Mouse (Mus musculus) stomach, embryonic 14.5 days (tissue): ENCODE data around the gene Prrg2. TPM values are rescaled to one million over a fixed set of nuclear protein-coding genes. Genes with fewer than 3 reads are reported as not detected.

Source experiments
- ATAC-seq: fragments of 200-750 bp; cut with Nextera tagmentation; 2 replicates; pipeline ENCODE4 v1.8.0; 2017; ENCODE audit warnings: low read depth, moderate TSS enrichment; ENCODE audit not compliant: insufficient number of reproducible peaks, insufficient read depth, low FRiP score
- H3K27ac ChIP-seq: fragments of 300-500 bp; sonication (generic); 2 replicates; pipeline ENCODE4 v1.5.1; 2014; ENCODE audit warnings: mild to moderate bottlenecking, low read length, moderate library complexity, mixed read lengths
- H3K27me3 ChIP-seq: fragments of 300-500 bp; sonication (generic); 2 replicates; pipeline ENCODE4 v1.6.1; 2014; ENCODE audit warnings: low read length, control low read depth, mixed read lengths; ENCODE audit not compliant: control insufficient read depth, insufficient read depth
- H3K36me3 ChIP-seq: fragments of 300-500 bp; sonication (generic); 2 replicates; pipeline ENCODE4 v1.6.1; 2014; ENCODE audit warnings: mild to moderate bottlenecking, control low read depth, low read length, moderate library complexity, mixed read lengths; ENCODE audit not compliant: control insufficient read depth, insufficient read depth
- H3K4me1 ChIP-seq: fragments of 300-500 bp; sonication (generic); 2 replicates; pipeline ENCODE4 v1.6.1; 2014; ENCODE audit warnings: low read length, control low read depth, mixed read lengths; ENCODE audit not compliant: control insufficient read depth, insufficient read depth
- H3K4me2 ChIP-seq: fragments of 300-500 bp; sonication (generic); replicated peaks from 2 replicates; pipeline ENCODE4 v1.6.1; 2014; ENCODE audit warnings: low read depth, low read length, control low read depth
- H3K4me3 ChIP-seq: fragments of 300-500 bp; sonication (generic); 2 replicates; pipeline ENCODE4 v1.5.1; 2014; ENCODE audit warnings: low read depth, low read length, control low read depth
- H3K9ac ChIP-seq: fragments of 300-500 bp; sonication (generic); replicated peaks from 2 replicates; pipeline ENCODE4 v1.6.1; 2014; ENCODE audit warnings: low read depth, mild to moderate bottlenecking, control low read depth, low read length, moderate library complexity, mixed read lengths
- H3K9me3 ChIP-seq: fragments of 300-500 bp; sonication (generic); 2 replicates; pipeline ENCODE4 v1.6.1; 2016; ENCODE audit warnings: low read depth, low read length, control low read depth; ENCODE audit not compliant: control insufficient read depth
- WGBS: fragments of 180-500 bp; shearing (Covaris S2); extraction: QIAGEN DNeasy Blood & Tissue Kit; methylation state at CpG from one replicate; pipeline ENCODE4 v1.1.7; 2014; 5-methylcytosine and 5-hydroxymethylcytosine counted together
- polyA plus RNA-seq: library from polyadenylated mRNA; unstranded; fragments of >200 nt; fragmentation: Nextera tagmentation; extraction: Ambion mirVana; gene quantifications from 2 replicates; pipeline ENCODE4 v1.2.1, GENCODE M21; 2014

The Prrg2 gene
- polyA plus RNA-seq, 1 experiment from 2014 or later: 20.7 TPM

DNA sequence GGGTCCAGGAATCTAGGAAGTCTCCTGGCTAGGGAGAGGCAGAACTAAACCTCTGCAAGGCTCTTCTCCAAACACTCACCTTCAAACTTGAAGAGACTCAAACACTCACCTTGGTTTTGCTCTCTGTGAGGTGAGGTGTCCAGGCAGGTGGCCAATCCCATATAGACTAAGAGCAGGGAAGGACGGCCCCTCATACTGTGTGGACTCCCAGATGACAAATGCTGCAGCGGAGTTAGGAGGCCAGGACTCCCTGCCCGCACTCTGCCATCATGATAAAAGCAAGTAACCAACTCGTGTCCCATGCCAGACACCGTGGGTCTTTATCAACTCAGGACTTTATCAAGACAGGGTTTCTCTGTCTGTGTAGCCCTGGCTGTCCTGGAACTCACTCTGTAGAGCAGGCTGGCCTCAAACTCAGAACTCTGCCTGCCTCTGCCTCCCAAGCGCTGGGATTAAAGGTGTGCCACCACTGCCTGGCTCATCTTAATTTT, 1.8 kb downstream of the Prrg2 start:
- ATAC-seq: no peak
- H3K36me3 ChIP-seq: no peaks in the 10 kb centered on the region
- WGBS: 95% methylated on average over 6 of the region's 6 CpGs
- peak overlapping the region; percentile 64 for H3K4me2 ChIP-seq
- peaks cover 9% of the 10 kb centered on the region for H3K4me1 ChIP-seq
- H3K27me3 ChIP-seq: no peaks in the 10 kb centered on the region
- no peak overlapping the region for H3K4me3 ChIP-seq
- no peaks in the 10 kb centered on the region for H3K9me3 ChIP-seq
- H3K9ac ChIP-seq: peak overlapping the region; percentile 42; the same call in 1 of the 2 replicates
- H3K27ac ChIP-seq: no peak overlapping the region

DNA sequence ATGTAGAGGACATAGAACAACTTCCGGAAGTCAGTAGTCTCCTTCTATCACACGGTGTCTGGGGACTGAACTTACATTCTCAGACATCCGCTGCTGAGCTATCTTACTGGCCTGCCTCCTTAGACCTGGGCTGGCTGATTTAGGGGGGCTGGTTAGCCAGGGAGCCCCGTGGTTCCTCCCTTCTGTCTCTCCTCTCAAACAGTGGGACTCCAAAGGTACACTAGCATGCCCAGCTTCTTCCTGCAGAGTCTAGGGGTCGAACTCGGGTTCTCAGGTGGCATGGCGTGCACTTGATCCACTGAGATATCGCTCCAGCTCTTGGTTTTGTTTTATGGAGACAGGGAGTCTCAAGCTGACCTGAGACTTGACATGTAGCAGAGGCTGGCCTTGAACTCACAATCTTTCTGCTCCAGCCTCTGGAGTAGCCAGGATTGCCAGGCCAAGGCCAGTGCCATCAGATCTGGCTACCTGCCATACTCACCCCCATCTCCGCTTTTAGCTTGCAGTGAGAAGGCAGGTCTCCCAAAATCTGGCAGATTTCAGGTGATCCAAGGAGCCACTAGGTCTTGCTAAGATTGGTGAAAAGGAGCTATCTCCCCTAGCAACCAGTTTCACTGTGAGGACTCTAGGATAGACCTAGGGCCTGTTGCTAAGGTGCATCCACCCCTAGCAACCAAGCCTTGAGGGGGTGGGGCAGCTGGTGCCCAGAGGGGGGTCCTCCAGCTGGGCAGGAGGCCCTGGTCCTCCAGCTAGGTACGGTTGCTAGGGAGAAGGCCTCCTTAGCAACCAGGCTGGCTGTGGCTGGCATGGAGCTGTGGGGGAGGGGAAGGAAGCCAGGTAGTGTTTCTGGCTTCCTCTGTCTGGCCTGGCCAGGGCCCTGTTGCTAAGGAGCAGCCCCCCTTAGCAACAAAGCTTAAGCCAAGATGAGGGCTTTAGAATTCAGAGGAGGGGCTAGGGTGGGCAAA, 3.6 kb downstream of the Prrg2 start:
- Histone ChIP-seq H3K9ac (no peak overlapping the region), H3K9me3 (no peaks in the 10 kb centered on the region), H3K36me3 (no peaks in the 10 kb centered on the region), H3K4me3 (no peak overlapping the region), H3K4me1 (peaks cover 9% of the 10 kb centered on the region), H3K27ac (no peak overlapping the region), H3K27me3 (no peaks in the 10 kb centered on the region), H3K4me2 (no peak overlapping the region)
- 77% methylated on average over 10 of the region's 10 CpGs for WGBS
- ATAC-seq: no peak

DNA sequence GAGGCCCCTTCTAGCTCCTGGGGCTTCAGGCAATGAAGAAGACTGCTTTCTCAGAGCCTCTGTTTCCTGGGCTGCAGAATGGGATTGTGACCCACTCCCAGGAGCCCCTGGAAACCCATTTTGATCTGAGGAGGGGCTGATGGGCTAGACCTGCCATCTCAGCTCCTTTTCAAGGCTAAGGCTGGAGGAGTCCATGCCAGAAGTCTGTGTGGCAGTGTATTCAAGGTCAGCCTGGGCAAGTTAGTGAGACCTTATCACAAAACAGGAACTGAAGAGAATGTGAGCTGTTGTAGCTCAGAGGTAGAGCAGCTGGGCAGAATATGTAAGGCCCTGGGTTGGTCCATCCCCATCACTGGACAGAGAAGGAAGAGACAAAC, 5.5 kb downstream of the Prrg2 start:
- Histone ChIP-seq H3K9ac (no peak overlapping the region), H3K4me3 (no peak overlapping the region), H3K4me1 (peaks cover 9% of the 10 kb centered on the region), H3K27ac (no peak overlapping the region), H3K4me2 (no peak overlapping the region), H3K9me3 (no peaks in the 10 kb centered on the region), H3K36me3 (no peaks in the 10 kb centered on the region), H3K27me3 (no peaks in the 10 kb centered on the region)
- ATAC-seq: no peak

DNA sequence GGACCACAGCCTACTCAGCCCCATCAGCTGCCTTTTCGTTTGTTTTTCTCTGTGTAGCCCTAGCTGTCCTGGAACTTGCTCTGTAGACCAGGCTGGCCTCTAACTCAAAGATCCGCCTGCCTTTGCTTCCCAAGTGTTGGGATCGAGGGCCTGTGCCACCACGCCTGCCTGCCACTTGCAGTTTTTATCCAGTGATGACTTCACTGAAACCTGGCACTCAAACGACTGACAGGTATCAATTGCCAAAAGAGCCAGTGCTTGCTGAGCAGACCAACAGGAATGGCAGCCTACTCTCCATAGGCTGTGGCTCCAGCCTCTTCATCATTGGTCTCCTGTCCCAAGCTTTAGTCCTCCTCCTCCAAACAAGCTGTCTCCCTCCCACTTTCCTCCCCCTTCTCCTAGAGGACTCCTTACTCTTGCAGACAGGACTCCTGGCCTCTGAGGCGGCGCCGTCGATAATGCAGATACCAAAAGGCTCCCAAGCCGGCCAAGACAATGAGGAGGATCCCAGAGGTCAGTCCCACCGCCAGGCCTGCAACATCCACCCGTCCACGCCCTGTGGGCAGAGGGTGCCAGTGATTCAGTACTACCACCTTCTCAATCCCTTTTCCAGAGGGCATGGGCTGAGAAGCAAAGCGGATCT, 6.0 kb downstream of the Prrg2 start:
- H3K27ac ChIP-seq: no peak overlapping the region
- H3K4me3 ChIP-seq: no peak overlapping the region
- H3K9ac ChIP-seq: no peak overlapping the region
- peaks cover 5% of the 10 kb centered on the region for H3K4me1 ChIP-seq
- no peak overlapping the region for H3K4me2 ChIP-seq
- no peaks in the 10 kb centered on the region for H3K36me3 ChIP-seq
- H3K9me3 ChIP-seq: no peaks in the 10 kb centered on the region
- ATAC-seq: no peak
- WGBS: 66% methylated on average over 14 of the region's 14 CpGs
- no peaks in the 10 kb centered on the region for H3K27me3 ChIP-seq

DNA sequence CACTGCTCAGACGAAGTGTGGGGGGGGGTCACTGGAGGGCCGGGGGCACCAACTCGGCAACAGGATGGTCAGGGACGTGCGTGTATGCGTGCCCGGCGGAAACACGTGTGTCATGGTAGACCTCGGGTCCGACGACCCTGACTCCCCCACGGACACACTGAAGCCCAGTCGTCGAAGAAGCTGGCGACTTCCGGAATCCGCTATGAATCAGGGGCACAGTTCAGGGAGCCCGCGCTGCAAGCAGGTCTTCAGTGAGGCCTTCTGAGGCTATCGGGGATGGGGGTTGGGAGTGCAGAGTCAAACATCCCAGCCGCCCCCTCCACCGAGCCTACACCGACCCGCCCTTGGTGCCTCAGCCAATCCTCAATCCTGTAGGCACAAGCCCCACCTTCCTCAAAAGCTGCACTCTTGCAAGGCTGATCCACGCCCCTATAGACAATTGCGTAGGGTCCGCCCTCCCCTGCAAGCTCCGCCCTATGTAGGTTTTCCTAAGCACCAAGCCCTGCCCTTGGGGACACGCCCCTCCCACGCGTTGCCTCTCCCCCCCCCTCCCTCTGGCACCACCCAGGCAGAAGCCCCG, 8.5 kb downstream of the Prrg2 start:
- peak overlapping the region; percentile 99 for H3K27ac ChIP-seq
- H3K9ac ChIP-seq: peak overlapping the region; percentile 81
- peak overlapping the region; percentile 86 for H3K4me3 ChIP-seq
- H3K4me2 ChIP-seq: peak overlapping the region; percentile 97
- H3K27me3 ChIP-seq: no peaks in the 10 kb centered on the region
- peaks cover 9% of the 10 kb centered on the region for H3K4me1 ChIP-seq
- WGBS: under 1% methylated on average over 33 of the region's 33 CpGs
- ATAC-seq: peak; percentile 94
- no peaks in the 10 kb centered on the region for H3K9me3 ChIP-seq
- peaks cover 14% of the 10 kb centered on the region for H3K36me3 ChIP-seq

DNA sequence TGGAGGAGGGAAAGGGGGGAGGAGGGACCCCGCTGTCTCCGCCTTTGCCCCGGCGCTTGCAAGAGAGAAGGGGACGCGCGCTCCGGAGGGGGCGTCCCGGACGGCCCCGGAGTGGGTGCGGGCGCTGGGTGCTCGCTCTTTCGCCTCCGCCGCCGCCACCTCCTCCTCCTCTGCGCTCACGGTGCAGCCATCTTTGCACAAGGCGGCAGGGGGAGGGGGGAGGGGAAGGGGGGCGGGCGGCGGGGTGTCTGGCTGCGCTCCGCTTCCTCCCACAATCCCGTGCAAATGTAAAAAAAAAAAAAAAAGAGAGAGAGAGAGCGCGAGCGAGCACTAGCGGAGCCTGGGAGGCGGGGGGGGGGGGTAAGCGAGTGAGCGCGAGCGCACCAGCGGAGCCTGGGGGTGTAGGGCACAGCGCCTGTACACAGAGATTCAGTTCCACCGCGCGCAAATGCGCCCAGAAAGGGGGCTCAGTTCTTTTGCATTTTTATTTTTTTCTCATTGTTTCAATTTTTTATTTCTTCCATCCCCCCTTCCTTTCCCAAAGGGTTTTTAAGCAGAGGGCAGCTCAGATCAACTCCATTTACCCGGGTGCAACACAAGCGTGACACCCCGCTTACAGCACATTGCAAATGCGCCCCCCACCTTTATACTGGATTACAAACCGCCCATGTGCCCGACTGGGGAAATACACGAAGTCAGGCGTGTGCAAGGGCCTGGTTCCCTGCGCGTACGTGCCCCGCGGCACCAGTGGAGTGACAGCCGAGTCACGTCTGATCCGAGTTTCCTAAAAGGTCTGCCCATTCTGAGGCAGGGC, 9.2 kb downstream of the Prrg2 start:
- Histone ChIP-seq H3K9me3 (no peaks in the 10 kb centered on the region), H3K27me3 (no peaks in the 10 kb centered on the region), H3K36me3 (peaks cover 21% of the 10 kb centered on the region), H3K4me3 (peak overlapping the region; percentile 86), H3K4me2 (peak overlapping the region; percentile 97), H3K4me1 (peaks cover 9% of the 10 kb centered on the region), H3K27ac (peak overlapping the region; percentile 99), H3K9ac (peak overlapping the region; percentile 81)
- peak; percentile 29 for ATAC-seq
- under 1% methylated on average over 39 of the region's 59 CpGs for WGBS

DNA sequence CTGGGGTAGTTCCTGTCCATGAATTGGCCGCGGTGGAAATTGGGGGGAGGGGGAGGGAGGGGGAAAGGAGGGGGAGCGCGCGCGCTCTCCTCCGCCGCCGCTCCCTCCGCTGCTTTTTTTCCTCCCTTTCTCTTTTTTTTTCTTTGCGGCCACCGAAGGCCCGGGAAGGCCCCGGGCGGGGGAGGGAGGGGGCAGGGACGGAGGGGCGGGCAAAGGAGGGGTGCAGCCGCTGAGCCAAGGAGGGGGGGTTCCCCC, 9.7 kb downstream of the Prrg2 start, which contains the start of gene Prr12:
Gene Prr12, minus strand, starts transcription at position 20 of the 255 bp plus-strand sequence.
- Histone ChIP-seq H3K36me3 (peaks cover 26% of the 10 kb centered on the region), H3K9ac (peak within 1 kb of the TSS; percentile 81), H3K4me2 (peak within 1 kb of the TSS; percentile 97), H3K9me3 (no peaks in the 10 kb centered on the region), H3K27me3 (no peaks in the 10 kb centered on the region), H3K4me1 (peaks cover 9% of the 10 kb centered on the region), H3K27ac (peak within 1 kb of the TSS; percentile 99), H3K4me3 (peak within 1 kb of the TSS; percentile 86)
- WGBS: 0% methylated on average over 2 of the region's 18 CpGs
- ATAC-seq: no peak; the same call in 1 of the 2 replicates
